Mouse (Mus musculus) heart, postnatal 0 days (tissue): ENCODE measurements around the gene Itgb2l. TPM values are rescaled to one million over a fixed set of nuclear protein-coding genes. Genes with fewer than 3 reads are reported as not detected.

ENCODE experiments used
- ATAC-seq: fragments of 200-750 bp; cut with Nextera tagmentation; 2 replicates; pipeline ENCODE4 v1.8.0; 2017; ENCODE audit warnings: low read depth, moderate number of reproducible peaks, moderate library complexity; ENCODE audit not compliant: insufficient read depth
- DNase-seq: peaks from one replicate; pipeline ENCODE4 v3.0.0-alpha.2; 2016; ENCODE audit warnings: low spot score
- H3K27ac ChIP-seq: fragments of 300-500 bp; sonication (generic); 2 replicates; pipeline ENCODE4 v1.5.1; 2014; ENCODE audit warnings: low read depth, mild to moderate bottlenecking
- H3K27me3 ChIP-seq: fragments of 300-500 bp; sonication (generic); 2 replicates; pipeline ENCODE4 v1.6.1; 2014; ENCODE audit warnings: low read length, mixed read lengths; ENCODE audit not compliant: control insufficient read depth, insufficient read depth
- H3K36me3 ChIP-seq: fragments of 300-500 bp; sonication (generic); replicated peaks from 2 replicates; pipeline ENCODE4 v1.6.1; 2014; ENCODE audit warnings: low read length, mixed read lengths; ENCODE audit not compliant: control insufficient read depth, insufficient read depth
- H3K4me1 ChIP-seq: fragments of 300-500 bp; sonication (generic); 2 replicates; pipeline ENCODE4 v1.6.1; 2014; ENCODE audit warnings: antibody characterized with exemption; ENCODE audit not compliant: control insufficient read depth, insufficient read depth
- H3K4me2 ChIP-seq: fragments of 300-500 bp; sonication (generic); 2 replicates; pipeline ENCODE4 v1.6.1; 2014; ENCODE audit warnings: low read depth, mild to moderate bottlenecking, low read length, moderate library complexity
- H3K4me3 ChIP-seq: fragments of 300-500 bp; sonication (generic); 2 replicates; pipeline ENCODE4 v1.5.1; 2014; ENCODE audit warnings: low read depth, low read length
- H3K9ac ChIP-seq: fragments of 300-500 bp; sonication (generic); replicated peaks from 2 replicates; pipeline ENCODE4 v1.6.1; 2014; ENCODE audit warnings: low read depth, low read length, mixed read lengths
- H3K9me3 ChIP-seq: fragments of 300-500 bp; sonication (generic); replicated peaks from 2 replicates; pipeline ENCODE4 v1.6.1; 2016; ENCODE audit warnings: low read length; ENCODE audit not compliant: control insufficient read depth
- CTCF ChIP-seq: IDR thresholded peaks from 2 replicates; pipeline ENCODE4 v1.5.1; 2016; ENCODE audit warnings: antibody characterized with exemption, control low read depth, low read depth
- EP300 ChIP-seq: IDR thresholded peaks from 2 replicates; pipeline ENCODE4 v1.6.1; 2016; ENCODE audit warnings: antibody characterized with exemption, low read depth
- WGBS: fragments of 180-500 bp; shearing (Covaris S2); extraction: QIAGEN DNeasy Blood & Tissue Kit; methylation state at CpG from one replicate; pipeline ENCODE4 v1.1.7; 2014; 5-methylcytosine and 5-hydroxymethylcytosine counted together
- polyA plus RNA-seq: library from polyadenylated mRNA; unstranded; fragments of >200 nt; fragmentation: Nextera tagmentation; extraction: Ambion mirVana; gene quantifications from 2 replicates; pipeline ENCODE4 v1.2.1, GENCODE M21; 2015
- total RNA-seq: library from RNA; depleted of rRNA; stranded (reverse); fragments of >200 nt; gene quantifications from 2 replicates; pipeline ENCODE4 v1.2.3, GENCODE M21; 2014; ENCODE audit warnings: low replicate concordance

The Itgb2l gene
- total and polyA plus RNA-seq, 2 experiments from 2014 or later, result not detected

DNA sequence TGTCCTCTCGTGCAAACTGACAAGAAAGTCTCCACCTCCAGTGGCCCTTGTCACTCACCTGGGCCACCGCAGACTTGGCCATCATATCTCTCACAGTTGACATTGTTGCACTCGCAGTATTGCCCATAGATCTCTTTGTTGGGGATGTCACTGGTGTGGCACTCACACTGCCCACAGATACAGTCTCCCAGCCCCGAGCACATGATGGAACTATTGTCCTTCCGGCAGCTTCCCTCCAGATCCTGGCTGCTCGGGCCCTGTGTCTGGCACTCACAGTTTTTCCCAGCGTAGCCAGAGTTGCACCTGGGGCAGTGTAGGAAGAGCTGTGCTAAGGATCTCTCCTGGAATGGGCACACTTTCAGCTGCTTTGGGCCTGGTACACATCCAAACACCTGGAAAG, 16.7 kb downstream of the Itgb2l start:
- H3K4me3 ChIP-seq, result no peak overlapping the region
- H3K9me3 ChIP-seq, result no peaks in the 10 kb centered on the region
- no peaks in the 10 kb centered on the region for H3K27me3 ChIP-seq
- no peaks in the 10 kb centered on the region for H3K4me1 ChIP-seq
- DNase-seq (no peak), ATAC-seq (no peak)
- H3K27ac ChIP-seq, result no peak overlapping the region
- H3K4me2 ChIP-seq, result no peak overlapping the region
- H3K36me3 ChIP-seq, result no peaks in the 10 kb centered on the region
- no peak overlapping the region for H3K9ac ChIP-seq
- TF ChIP-seq CTCF, result no peak
- WGBS, result 73% methylated on average over 7 of the region's 7 CpGs

DNA sequence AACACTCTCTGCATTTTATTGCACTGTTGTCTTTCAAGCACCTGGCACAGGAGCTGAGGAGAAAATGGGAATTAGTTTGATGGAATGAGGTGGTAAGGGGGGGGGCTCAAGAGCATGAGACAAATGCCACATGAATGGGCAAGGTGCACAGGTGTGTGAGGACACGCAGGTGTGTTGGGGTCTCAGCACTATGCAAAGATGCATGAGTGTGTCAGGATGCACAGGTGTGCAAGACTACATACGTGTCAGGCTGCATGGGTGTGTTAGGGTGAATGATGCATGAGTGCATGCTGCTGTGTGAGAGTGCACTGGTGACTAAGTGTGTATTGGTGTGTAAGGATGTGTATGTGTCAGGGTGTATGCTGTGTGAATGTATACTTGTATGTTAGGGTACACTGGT, 18.4 kb downstream of the Itgb2l start:
- H3K4me3 ChIP-seq, result no peak overlapping the region
- H3K27ac ChIP-seq, result no peak overlapping the region
- H3K9me3 ChIP-seq, result no peaks in the 10 kb centered on the region
- DNase-seq, result no peak
- H3K4me1 ChIP-seq, result no peaks in the 10 kb centered on the region
- H3K36me3 ChIP-seq, result no peaks in the 10 kb centered on the region
- no peak for ATAC-seq
- H3K9ac ChIP-seq, result no peak overlapping the region
- TF ChIP-seq EP300, result no peak
- 82% methylated on average over 2 of the region's 2 CpGs for WGBS
- no peak overlapping the region for H3K4me2 ChIP-seq
- H3K27me3 ChIP-seq, result no peaks in the 10 kb centered on the region

DNA sequence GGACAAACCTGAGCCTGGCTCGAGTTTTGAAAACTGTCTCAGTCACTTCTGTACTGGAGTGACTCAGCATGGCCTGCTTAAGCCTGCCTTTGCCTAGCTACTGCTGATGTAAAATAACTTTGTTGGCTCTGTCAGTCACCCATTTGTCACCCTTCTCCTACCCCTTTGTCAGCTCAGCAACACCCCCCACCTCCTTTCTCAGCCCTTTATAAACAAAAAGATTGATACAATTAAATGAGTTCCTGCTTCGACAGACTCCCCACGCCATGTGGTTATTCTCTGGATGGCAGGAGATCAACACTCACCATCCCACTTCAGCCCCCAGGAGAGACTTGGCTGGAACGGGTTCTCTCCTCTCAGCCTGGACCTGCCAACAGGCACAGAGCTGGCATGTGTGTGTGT, 35.4 kb downstream of the Itgb2l start:
- Histone ChIP-seq H3K27me3 (no peaks in the 10 kb centered on the region), H3K27ac (peak overlapping the region; percentile 27; the same call in 1 of the 2 replicates), H3K4me2 (no peak overlapping the region), H3K9ac (no peak overlapping the region), H3K9me3 (no peaks in the 10 kb centered on the region), H3K4me1 (peaks cover 22% of the 10 kb centered on the region), H3K36me3 (no peaks in the 10 kb centered on the region), H3K4me3 (no peak overlapping the region)
- peak; percentile 60 for DNase-seq
- WGBS, result 27% methylated on average over 4 of the region's 4 CpGs
- ATAC-seq, result peak; percentile 87
- TF ChIP-seq CTCF (no peak), EP300 (peak; percentile 45; the same call in 1 of the 2 replicates)

DNA sequence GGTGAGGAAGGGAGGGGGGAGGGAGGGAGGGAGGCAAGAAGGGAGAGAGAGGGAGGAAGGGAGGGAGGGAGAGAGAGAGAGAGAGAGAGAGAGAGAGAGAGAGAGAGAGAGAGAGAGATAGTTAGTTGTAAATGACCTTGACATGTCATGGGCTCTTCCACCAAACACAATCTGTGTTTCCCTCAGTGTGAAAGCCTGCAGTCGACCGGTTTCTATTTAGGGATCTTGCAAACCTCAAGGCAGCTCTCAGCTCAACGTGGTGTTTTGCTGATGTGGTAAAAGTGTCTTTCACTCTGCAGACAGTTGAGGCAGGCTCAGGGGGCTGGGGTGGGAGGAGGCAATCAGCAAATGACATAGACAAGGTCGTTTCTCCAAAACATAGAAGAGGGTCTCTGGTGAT, 37.1 kb downstream of the Itgb2l start:
- Histone ChIP-seq H3K9ac (no peak overlapping the region), H3K27me3 (no peaks in the 10 kb centered on the region), H3K4me1 (peaks cover 33% of the 10 kb centered on the region), H3K9me3 (no peaks in the 10 kb centered on the region), H3K4me3 (no peak overlapping the region), H3K4me2 (no peak overlapping the region), H3K36me3 (no peaks in the 10 kb centered on the region), H3K27ac (peak overlapping the region; percentile 86)
- peak; percentile 72 for DNase-seq
- 36% methylated on average over 4 of the region's 4 CpGs for WGBS
- ATAC-seq, result peak; percentile 82
- 0 out of 2 replicates have a peak, but pooled peaks have one; percentile 1 for TF ChIP-seq CTCF
- no peak for TF ChIP-seq EP300

DNA sequence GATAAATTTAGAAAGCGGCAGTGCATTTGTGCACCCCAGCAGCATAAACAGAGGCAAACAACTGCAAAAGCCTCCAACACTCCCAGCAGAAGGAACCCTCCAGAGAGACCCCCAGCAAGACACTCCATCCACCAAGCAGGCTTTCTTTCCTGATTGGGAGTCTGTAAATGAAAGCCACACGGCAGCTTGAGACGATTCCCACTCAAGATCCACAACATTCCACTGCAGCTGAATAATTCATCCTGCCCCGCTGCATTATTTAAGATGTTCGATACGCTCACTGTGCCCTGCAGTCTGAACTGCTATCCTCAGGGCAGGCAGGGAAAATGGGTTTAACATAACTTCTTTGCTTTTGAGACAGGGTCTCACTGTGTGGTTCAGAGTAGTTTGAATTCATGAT, 41.1 kb downstream of the Itgb2l start:
- Histone ChIP-seq H3K4me2 (no peak overlapping the region), H3K9ac (no peak overlapping the region)
- 32% methylated on average over 6 of the region's 6 CpGs for WGBS

DNA sequence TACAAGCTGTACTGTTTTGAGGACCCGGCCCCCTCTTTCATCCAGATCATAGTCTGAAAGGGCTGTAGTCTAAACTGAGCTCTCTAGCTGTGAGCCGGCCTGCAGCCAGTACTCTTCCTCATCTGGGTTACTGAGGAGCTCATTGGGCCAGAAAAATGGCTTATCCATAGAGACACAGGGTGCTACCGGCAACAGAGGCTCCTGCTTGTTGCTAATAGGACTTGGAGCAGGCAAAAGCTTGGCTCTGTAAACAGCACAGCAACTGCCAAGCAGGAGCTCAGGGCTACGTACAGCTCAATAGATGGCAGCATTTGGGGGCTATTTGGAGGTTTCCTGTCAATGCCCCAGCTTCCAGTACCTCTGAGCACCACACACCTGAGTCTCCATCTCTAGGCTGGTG, 43.4 kb downstream of the Itgb2l start:
- H3K9me3 ChIP-seq, result no peaks in the 10 kb centered on the region
- TF ChIP-seq EP300 (no peak), CTCF (no peak)
- no peaks in the 10 kb centered on the region for H3K27me3 ChIP-seq
- peaks cover 12% of the 10 kb centered on the region; the same call in 1 of the 2 replicates for H3K4me1 ChIP-seq
- H3K36me3 ChIP-seq, result no peaks in the 10 kb centered on the region
- H3K9ac ChIP-seq, result no peak overlapping the region
- H3K27ac ChIP-seq, result no peak overlapping the region
- ATAC-seq (no peak), DNase-seq (no peak)
- H3K4me2 ChIP-seq, result no peak overlapping the region
- WGBS, result 65% methylated on average over 4 of the region's 4 CpGs
- no peak overlapping the region for H3K4me3 ChIP-seq

More for the DNA sequence above, 41.1 kb downstream of the Itgb2l start:
- H3K9me3 ChIP-seq, result no peaks in the 10 kb centered on the region
- ATAC-seq, result no peak
- H3K27ac ChIP-seq, result peak overlapping the region; percentile 40
- DNase-seq, result no peak
- TF ChIP-seq CTCF, result no peak
- TF ChIP-seq EP300, result no peak
- H3K4me3 ChIP-seq, result no peak overlapping the region
- H3K27me3 ChIP-seq, result no peaks in the 10 kb centered on the region
- H3K36me3 ChIP-seq, result no peaks in the 10 kb centered on the region
- H3K4me1 ChIP-seq, result peaks cover 27% of the 10 kb centered on the region
